Mouse (Mus musculus) midbrain, embryonic 11.5 days (tissue): ENCODE data around the gene Gid8. TPM values are rescaled to one million over a fixed set of nuclear protein-coding genes. Genes with fewer than 3 reads are reported as not detected.
A peak's percentile ranks its signal among the peaks of the same experiment; 100 is the strongest.

Experiments used
- ATAC-seq: fragments of 200-750 bp; cut with Nextera tagmentation; 2 replicates; pipeline ENCODE4 v1.8.0; 2017; ENCODE audit warnings: moderate TSS enrichment, moderate library complexity; ENCODE audit not compliant: low FRiP score
- DNase-seq: peaks from one replicate; pipeline ENCODE4 v3.0.0; 2015; ENCODE audit warnings: low spot score; ENCODE audit errors: missing footprints
- H3K27ac ChIP-seq: fragments of 300-500 bp; sonication (generic); 2 replicates; pipeline ENCODE4 v1.5.1; 2014; ENCODE audit warnings: low read depth, low read length
- H3K27me3 ChIP-seq: fragments of 300-500 bp; sonication (generic); 2 replicates; pipeline ENCODE4 v1.6.1; 2014; ENCODE audit warnings: mild to moderate bottlenecking, low read length, moderate library complexity, mixed read lengths; ENCODE audit not compliant: control insufficient read depth, insufficient read depth
- H3K36me3 ChIP-seq: fragments of 300-500 bp; sonication (generic); 2 replicates; pipeline ENCODE4 v1.6.1; 2014; ENCODE audit warnings: mild to moderate bottlenecking, low read length, moderate library complexity, mixed read lengths; ENCODE audit not compliant: control insufficient read depth, insufficient read depth
- H3K4me1 ChIP-seq: fragments of 300-500 bp; sonication (generic); 2 replicates; pipeline ENCODE4 v1.6.1; 2014; ENCODE audit warnings: low read length; ENCODE audit not compliant: control insufficient read depth, insufficient read depth
- H3K4me2 ChIP-seq: fragments of 300-500 bp; sonication (generic); 2 replicates; pipeline ENCODE4 v1.6.1; 2014; ENCODE audit warnings: mild to moderate bottlenecking, moderate library complexity
- H3K4me3 ChIP-seq: fragments of 300-500 bp; sonication (generic); 2 replicates; pipeline ENCODE4 v1.5.1; 2014; ENCODE audit warnings: low read depth, low read length
- H3K9ac ChIP-seq: fragments of 300-500 bp; sonication (generic); 2 replicates; pipeline ENCODE4 v1.6.1; 2014; ENCODE audit warnings: low read length
- H3K9me3 ChIP-seq: fragments of 300-500 bp; sonication (generic); 2 replicates; pipeline ENCODE4 v1.6.1; 2016; ENCODE audit warnings: low read length; ENCODE audit not compliant: control insufficient read depth
- WGBS: fragments of 180-500 bp; shearing (Covaris S2); extraction: QIAGEN DNeasy Blood & Tissue Kit; methylation state at CpG from one replicate; pipeline ENCODE4 v1.1.7; 2014; 5-methylcytosine and 5-hydroxymethylcytosine counted together
- polyA plus RNA-seq: library from polyadenylated mRNA; unstranded; fragments of >200 nt; fragmentation: Nextera tagmentation; extraction: Ambion mirVana; gene quantifications from 2 replicates; pipeline ENCODE4 v1.2.1, GENCODE M21; 2014

Gene Gid8
- polyA plus RNA-seq, 1 experiment from 2014 or later, result 63.4 TPM

DNA sequence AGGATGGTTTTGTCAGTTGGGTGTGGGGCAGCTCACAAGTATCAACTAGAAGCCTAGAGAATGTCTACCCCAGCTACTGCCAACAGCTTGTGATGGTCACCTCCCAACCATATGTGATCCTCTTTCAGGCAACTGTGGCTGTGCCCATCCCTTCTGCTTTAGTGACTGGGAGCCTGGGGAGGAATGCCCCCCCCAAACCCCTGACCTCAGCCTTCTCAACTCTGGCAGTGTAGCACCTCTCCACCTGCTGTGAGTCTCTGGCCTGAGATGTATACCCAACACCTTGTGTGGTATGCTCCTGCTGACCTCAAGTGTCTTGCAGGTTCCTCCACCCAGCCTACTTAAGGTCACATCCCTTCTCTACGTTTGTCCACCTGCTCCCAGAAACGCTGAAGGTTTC is 13.9 kb downstream of the Gid8 start:
- 74% methylated on average over 2 of the region's 2 CpGs for WGBS
- H3K9ac ChIP-seq, result no peak overlapping the region

DNA sequence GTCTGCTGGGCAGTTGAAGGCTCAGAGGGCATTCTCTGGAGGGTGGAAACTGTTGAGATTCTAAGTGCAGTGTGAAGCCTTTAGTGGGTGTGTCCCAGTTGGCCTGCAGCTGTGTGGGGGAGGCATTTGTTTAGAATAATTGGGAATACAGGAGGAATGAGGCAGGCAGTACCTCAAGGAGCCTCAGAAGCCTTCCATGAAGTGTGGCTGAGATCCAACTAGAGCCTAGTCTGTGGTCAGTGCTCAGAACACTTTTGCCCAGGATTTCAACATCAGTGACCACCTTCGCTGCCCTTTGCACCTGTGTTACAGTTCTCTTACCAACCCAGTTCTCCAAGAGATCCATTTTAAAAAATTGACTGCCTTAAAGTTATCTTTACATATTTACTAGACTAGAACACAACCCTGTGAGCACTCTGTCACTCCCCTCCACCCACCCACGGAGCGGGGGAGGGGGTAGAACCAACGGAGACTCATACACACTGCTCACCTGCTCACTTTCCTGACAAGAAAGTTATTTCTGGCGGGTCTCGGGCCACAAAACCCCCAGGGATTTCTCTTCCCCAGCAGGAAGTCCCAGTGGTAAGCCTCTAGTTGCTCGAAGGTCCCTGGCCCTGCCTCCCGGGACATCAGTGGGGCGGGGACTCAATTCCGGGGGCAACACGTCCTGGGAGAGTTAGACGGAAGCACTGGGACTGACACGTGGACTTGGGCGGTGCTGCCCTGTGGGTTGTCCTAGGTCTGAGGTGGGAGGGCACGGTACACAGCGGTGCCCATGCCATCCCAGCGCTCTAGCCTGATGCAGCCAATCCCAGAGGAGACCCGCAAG is 14.9 kb downstream of the Gid8 start, which contains the start of gene Slc17a9:
TSS of gene Slc17a9 (plus strand) at position 679 of the 829 bp plus-strand sequence.
- Histone ChIP-seq H3K27me3 (no peaks in the 10 kb centered on the region), H3K4me3 (no peak within 1 kb of the TSS), H3K4me2 (no peak within 1 kb of the TSS), H3K9me3 (no peaks in the 10 kb centered on the region), H3K9ac (no peak within 1 kb of the TSS), H3K36me3 (peaks cover 8% of the 10 kb centered on the region), H3K27ac (no peak within 1 kb of the TSS), H3K4me1 (no peaks in the 10 kb centered on the region)
- no peak for ATAC-seq
- WGBS, result 6% methylated on average over 18 of the region's 18 CpGs
- DNase-seq, result no peak

More for the DNA sequence above, 13.9 kb downstream of the Gid8 start:
- no peak overlapping the region for H3K4me3 ChIP-seq
- H3K27me3 ChIP-seq, result no peaks in the 10 kb centered on the region
- H3K9me3 ChIP-seq, result no peaks in the 10 kb centered on the region
- ATAC-seq (no peak), DNase-seq (no peak)
- no peaks in the 10 kb centered on the region for H3K4me1 ChIP-seq
- no peak overlapping the region for H3K27ac ChIP-seq
- H3K4me2 ChIP-seq, result no peak overlapping the region
- H3K36me3 ChIP-seq, result peaks cover 11% of the 10 kb centered on the region

DNA sequence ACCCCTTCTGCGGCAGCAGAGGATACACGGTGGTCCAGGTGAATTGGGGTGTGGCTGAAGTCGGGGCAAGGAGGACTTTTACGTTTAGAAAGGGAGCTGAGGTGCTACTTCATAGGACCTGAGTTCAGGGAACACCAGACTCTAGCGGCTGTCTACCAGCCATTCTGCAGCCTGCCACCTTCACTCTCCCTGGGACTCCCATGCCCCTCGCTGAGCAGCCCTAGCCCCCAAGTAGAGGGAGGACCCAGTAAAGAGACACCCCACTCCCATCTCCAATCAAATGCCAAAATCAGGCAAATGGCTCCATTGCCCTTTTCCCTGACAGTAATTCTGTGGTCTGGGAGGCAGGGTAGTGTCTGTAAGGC is 15.5 kb downstream of the Gid8 start:
- 9% methylated on average over 6 of the region's 6 CpGs for WGBS
- ATAC-seq (no peak), DNase-seq (peak; percentile 87)
- Histone ChIP-seq H3K9me3 (no peaks in the 10 kb centered on the region), H3K36me3 (peaks cover 8% of the 10 kb centered on the region), H3K27me3 (no peaks in the 10 kb centered on the region), H3K9ac (no peak overlapping the region), H3K4me3 (no peak overlapping the region), H3K27ac (no peak overlapping the region), H3K4me1 (no peaks in the 10 kb centered on the region), H3K4me2 (no peak overlapping the region)

DNA sequence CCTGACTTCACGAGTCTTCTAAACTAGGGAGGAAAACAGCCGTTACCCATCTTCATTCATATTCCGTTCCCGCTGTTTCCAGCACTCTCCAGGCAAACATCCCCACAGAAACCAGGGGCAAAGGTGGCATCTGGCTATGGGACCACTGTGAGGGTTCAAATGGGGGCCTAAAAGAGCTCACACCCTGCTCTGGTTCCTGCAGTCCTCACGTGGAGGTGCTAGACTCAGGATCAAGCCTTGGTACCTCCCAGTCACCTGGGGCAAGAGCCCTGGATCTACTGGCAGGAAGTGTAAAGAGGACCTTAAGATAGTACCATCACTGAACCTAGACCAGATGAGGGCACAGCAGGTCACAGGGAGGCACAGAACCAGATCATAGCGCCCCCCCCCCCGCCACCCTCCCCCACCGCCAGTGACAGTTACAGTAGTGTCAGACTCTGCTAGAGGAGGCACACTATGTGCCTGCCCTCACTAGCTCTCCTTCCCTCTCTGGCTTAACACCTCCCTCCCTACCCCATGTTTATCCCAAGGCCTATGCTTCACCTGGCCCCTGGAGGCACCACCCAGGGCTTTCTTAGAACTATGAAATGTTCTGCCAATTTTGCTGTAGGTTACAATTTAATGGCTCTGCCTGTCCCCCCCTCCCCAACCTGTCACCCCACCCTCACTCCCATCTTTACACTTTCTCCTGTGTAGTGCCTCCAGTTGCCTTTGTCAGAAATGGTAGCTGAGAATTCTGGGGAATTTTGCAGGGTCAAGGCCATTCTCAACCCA is 16.1 kb downstream of the Gid8 start:
- Histone ChIP-seq H3K4me3 (no peak overlapping the region), H3K27me3 (no peaks in the 10 kb centered on the region), H3K4me2 (no peak overlapping the region), H3K36me3 (peaks cover 8% of the 10 kb centered on the region), H3K4me1 (no peaks in the 10 kb centered on the region), H3K9ac (no peak overlapping the region), H3K9me3 (no peaks in the 10 kb centered on the region), H3K27ac (no peak overlapping the region)
- WGBS, result 39% methylated on average over 8 of the region's 8 CpGs
- DNase-seq (no peak), ATAC-seq (no peak)

DNA sequence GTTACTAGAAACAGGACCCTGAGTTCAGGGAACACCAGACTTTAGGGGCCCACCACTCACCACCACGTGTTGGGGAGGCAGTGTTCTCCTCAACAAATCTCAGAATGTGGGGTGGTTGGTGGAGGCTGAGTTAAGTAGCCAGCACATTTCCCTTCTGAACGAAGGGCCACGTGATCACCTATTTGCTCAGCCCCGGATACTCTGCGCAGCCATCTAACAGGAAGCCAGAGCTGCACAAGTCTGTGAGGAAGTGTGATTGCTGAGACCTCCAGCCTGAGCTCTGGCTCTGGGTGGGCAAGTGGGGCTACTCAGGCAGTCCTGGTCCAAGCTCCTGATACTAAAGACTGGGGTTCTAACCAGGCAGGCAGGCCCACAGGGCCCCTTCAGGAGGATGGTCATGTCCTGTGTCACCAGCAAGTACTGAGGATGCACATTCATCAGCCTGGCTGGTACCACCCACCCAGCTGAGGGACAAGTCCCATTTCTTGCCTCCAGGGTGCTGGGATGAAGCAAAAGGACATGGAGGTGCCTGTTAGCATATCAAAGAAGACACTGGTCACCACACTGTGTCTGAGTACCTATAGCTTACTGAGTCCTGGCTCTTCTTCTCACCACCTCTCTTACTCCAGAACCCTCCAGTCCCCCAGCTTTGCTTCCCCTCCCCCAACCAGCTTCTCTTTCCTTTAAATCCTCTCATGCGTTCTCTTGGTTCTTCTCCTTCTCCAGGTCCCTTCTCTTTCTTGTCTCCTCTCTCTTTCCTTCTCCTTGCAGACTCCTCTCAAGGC is 16.9 kb downstream of the Gid8 start:
- H3K27ac ChIP-seq, result no peak overlapping the region
- peaks cover 4% of the 10 kb centered on the region for H3K36me3 ChIP-seq
- H3K27me3 ChIP-seq, result no peaks in the 10 kb centered on the region
- H3K4me1 ChIP-seq, result no peaks in the 10 kb centered on the region
- H3K4me3 ChIP-seq, result no peak overlapping the region
- no peak for DNase-seq
- no peak overlapping the region for H3K9ac ChIP-seq
- no peak overlapping the region for H3K4me2 ChIP-seq
- no peaks in the 10 kb centered on the region for H3K9me3 ChIP-seq
- no peak for ATAC-seq
- WGBS, result 76% methylated on average over 6 of the region's 6 CpGs

DNA sequence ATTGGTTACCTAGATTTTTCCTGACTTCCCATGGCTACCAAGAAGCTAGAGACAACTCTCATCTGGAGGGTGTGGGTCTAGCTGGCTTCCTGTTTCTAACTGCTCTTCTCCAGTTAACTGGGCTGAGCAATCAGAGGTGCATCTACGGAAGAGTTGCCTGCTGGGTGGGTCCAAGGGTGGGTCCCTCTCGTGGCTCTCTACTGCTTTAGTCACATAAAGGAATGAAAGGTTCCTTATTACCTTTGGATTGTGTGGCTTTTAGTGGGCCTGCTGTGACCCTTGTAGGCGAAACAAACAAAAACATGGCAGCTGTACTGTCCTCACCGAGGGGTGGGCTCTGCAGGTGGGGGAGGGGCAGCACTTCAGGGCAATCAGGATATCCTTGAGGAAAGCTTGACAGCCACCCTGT is 17.7 kb downstream of the Gid8 start:
- Histone ChIP-seq H3K4me2 (no peak overlapping the region), H3K4me3 (no peak overlapping the region), H3K4me1 (no peaks in the 10 kb centered on the region), H3K9me3 (no peaks in the 10 kb centered on the region), H3K27me3 (no peaks in the 10 kb centered on the region), H3K36me3 (no peaks in the 10 kb centered on the region), H3K27ac (no peak overlapping the region), H3K9ac (no peak overlapping the region)
- 68% methylated on average over 4 of the region's 4 CpGs for WGBS
- ATAC-seq (no peak), DNase-seq (no peak)

DNA sequence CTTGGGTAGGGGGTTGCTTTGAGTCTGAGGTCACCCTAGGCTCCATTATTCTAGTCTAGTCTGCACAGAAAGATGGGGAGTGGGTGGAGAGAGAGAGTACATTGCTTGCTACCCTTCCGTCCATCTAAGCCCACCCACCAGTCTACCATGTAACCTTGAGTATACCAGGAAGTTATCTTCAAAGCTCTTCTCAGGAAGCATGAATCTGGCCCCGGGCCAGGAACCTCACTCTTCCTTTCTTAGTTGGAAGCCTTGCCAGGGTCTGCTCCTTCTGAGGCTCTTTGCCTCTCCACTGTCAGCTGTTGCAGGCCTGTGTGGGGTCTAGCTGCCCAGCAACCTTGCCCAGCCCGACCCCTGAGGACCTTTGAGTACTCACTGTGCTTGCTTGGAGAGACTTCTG is 21.1 kb downstream of the Gid8 start:
- H3K9me3 ChIP-seq, result no peaks in the 10 kb centered on the region
- DNase-seq, result no peak
- WGBS, result 79% methylated on average over 3 of the region's 3 CpGs
- no peak for ATAC-seq
- no peaks in the 10 kb centered on the region for H3K4me1 ChIP-seq
- H3K27ac ChIP-seq, result no peak overlapping the region
- H3K27me3 ChIP-seq, result no peaks in the 10 kb centered on the region
- no peak overlapping the region for H3K9ac ChIP-seq
- no peak overlapping the region for H3K4me2 ChIP-seq
- no peaks in the 10 kb centered on the region for H3K36me3 ChIP-seq
- no peak overlapping the region for H3K4me3 ChIP-seq

DNA sequence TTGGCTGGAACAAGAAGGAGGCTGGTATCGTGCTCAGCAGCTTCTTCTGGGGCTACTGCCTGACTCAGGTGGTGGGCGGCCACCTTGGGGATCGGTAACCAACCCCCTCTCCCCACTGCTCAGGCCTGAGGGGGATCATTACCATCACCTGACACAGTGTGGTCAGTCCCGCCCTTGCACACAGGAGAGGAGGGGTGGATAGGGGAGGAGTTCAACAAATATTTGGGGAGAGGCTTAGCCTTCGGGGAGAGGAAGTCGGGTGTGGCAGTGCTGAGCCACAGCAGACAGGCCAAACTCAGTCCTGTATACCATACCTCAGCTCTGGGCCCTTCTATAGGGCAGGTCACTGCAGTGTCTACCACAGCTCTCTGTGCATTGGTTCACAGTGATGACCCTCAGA is 22.1 kb downstream of the Gid8 start:
- Histone ChIP-seq H3K27me3 (no peaks in the 10 kb centered on the region), H3K4me2 (no peak overlapping the region), H3K27ac (no peak overlapping the region), H3K36me3 (no peaks in the 10 kb centered on the region), H3K4me3 (no peak overlapping the region), H3K9ac (no peak overlapping the region), H3K4me1 (no peaks in the 10 kb centered on the region), H3K9me3 (no peaks in the 10 kb centered on the region)
- ATAC-seq, result no peak
- WGBS, result 78% methylated on average over 6 of the region's 6 CpGs
- no peak for DNase-seq

DNA sequence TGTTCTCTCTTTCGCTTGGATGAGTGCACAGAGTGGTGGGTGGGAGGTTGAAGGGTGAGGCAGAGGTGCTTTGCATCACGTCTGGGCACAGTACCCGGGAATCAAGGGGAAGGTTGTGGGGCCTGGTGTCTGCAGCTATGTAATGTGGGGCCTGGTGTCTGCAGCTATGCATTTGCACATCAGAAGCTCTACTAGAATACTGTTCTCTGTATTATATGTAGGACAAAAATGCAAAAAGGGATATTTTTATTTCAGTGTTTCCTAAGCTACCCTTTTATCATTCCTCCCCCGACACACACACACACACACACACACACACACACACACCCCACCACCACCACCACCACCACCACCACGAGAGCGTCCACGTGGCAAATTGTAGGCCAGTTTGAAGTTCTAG is 25.3 kb downstream of the Gid8 start:
- DNase-seq, result no peak
- H3K4me3 ChIP-seq, result no peak overlapping the region
- no peaks in the 10 kb centered on the region for H3K27me3 ChIP-seq
- H3K9ac ChIP-seq, result no peak overlapping the region
- H3K4me1 ChIP-seq, result no peaks in the 10 kb centered on the region
- no peak overlapping the region for H3K27ac ChIP-seq
- WGBS, result 83% methylated on average over 7 of the region's 7 CpGs
- no peak overlapping the region for H3K4me2 ChIP-seq
- no peaks in the 10 kb centered on the region for H3K9me3 ChIP-seq
- H3K36me3 ChIP-seq, result no peaks in the 10 kb centered on the region
- no peak for ATAC-seq
